Mouse (Mus musculus): ENCODE data around the gene Zswim3. TPM values are rescaled to one million over a fixed set of nuclear protein-coding genes. Genes with fewer than 3 reads are reported as not detected.

The Zswim3 gene
- total and polyA plus RNA-seq, 3 experiments, result 4.7 to 5.9 TPM; not detected in 1

- no peak for TF ChIP-seq GATA1 (IDR thresholded peaks at IDR 0.05; ENCODE audit: low read depth, low read length)
- peak; percentile 86 for TF ChIP-seq MXI1 (IDR thresholded peaks at IDR 0.05; ENCODE audit: low read depth, low read length)
- no peak for TF ChIP-seq ZC3H11A (IDR thresholded peaks at IDR 0.05; ENCODE audit: low read depth, low read length)
Measured at GRCm38 (mm10) chr2:164857101-164857821, 52.4 kb downstream of the Zswim3 start, which contains the start of gene Pltp (continued).

- peak; percentile 47 for DNase-seq (ENCODE audit: low read depth, low spot score)
- H3K9ac ChIP-seq (ENCODE audit: control insufficient read depth, low read depth, low read length, poor library complexity, severe bottlenecking), result peak overlapping the region; percentile 67
- no peaks in the 10 kb centered on the region for H3K27me3 ChIP-seq (ENCODE audit: control insufficient read depth in 1 of 2, insufficient read depth in 2 of 2, low read length in 2 of 2)
- no peaks in the 10 kb centered on the region for H3K9me3 ChIP-seq (replicated peaks; ENCODE audit: insufficient read depth, low read length)
- H3K36me3 ChIP-seq (ENCODE audit: control insufficient read depth in 1 of 2, insufficient read depth in 2 of 2, low read length in 2 of 2), result peaks cover 0 to 16% of the 10 kb centered on the region in 2 experiments; a peak in 2 of 4 replicates
- H3K27ac ChIP-seq (ENCODE audit: control insufficient read depth, low read depth, low read length), result peak overlapping the region; percentile 28; the same call in 1 of the 2 replicates
- H3K4me1 ChIP-seq (ENCODE audit: control insufficient read depth in 1 of 2, insufficient read depth in 2 of 2, low read length in 2 of 2), result peaks cover 10 to 26% of the 10 kb centered on the region in 2 experiments
- H3K4me3 ChIP-seq (ENCODE audit: control insufficient read depth in 1 of 2, insufficient read depth in 1 of 2, low read depth in 2 of 2, low read length in 2 of 2), result peak overlapping the region; percentile 69 to 71
- TF ChIP-seq POLR2A (IDR thresholded peaks at IDR 0.05; ENCODE audit: control insufficient read depth in 1 of 2, insufficient read depth in 1 of 2, low read depth in 1 of 2, low read length in 2 of 2, poor library complexity in 1 of 2), result peak in 1 of 2 experiments; percentile 10; a peak in 1 of 4 replicates
- no peak for TF ChIP-seq MAFK (IDR thresholded peaks at IDR 0.05; ENCODE audit: borderline replicate concordance, low read depth, low read length)
- H3K79me2 ChIP-seq (ENCODE audit: control insufficient read depth, insufficient read depth, low read length, poor library complexity), result no peaks in the 10 kb centered on the region; the same call in 1 of the 2 replicates
Measured at GRCm38 (mm10) chr2:164857842-164858553, 53.1 kb downstream of the Zswim3 start.

- no peaks in the 10 kb centered on the region for H3K9me3 ChIP-seq (replicated peaks; ENCODE audit: insufficient read depth, low read length)
- H3K4me3 ChIP-seq (ENCODE audit: control insufficient read depth in 1 of 2, insufficient read depth in 1 of 2, low read depth in 2 of 2, low read length in 2 of 2), result peak overlapping the region; percentile 12 to 39; a peak in 3 of 4 replicates
- H3K27me3 ChIP-seq (ENCODE audit: control insufficient read depth in 1 of 2, insufficient read depth in 2 of 2, low read length in 2 of 2), result no peaks in the 10 kb centered on the region
- TF ChIP-seq NRF1 (IDR thresholded peaks at IDR 0.05; ENCODE audit: insufficient read depth, low read depth, low read length, poor library complexity, severe bottlenecking) (no peak), EP300 (IDR thresholded peaks at IDR 0.05; ENCODE audit: low read depth in 1 of 2, low read length in 2 of 2) (0 out of 4 replicates have a peak, but pooled peaks of 1 of the 2 experiments have one; percentile 4)
- peak overlapping the region; percentile 13; the same call in 1 of the 2 replicates for H3K9ac ChIP-seq (ENCODE audit: control insufficient read depth, low read depth, low read length, poor library complexity, severe bottlenecking)
- peak overlapping the region; percentile 35 for H3K27ac ChIP-seq (ENCODE audit: control insufficient read depth, low read depth, low read length)
- H3K36me3 ChIP-seq (ENCODE audit: control insufficient read depth in 1 of 2, insufficient read depth in 2 of 2, low read length in 2 of 2), result peaks cover 0 to 17% of the 10 kb centered on the region in 2 experiments; a peak in 2 of 4 replicates
- DNase-seq (ENCODE audit: low read depth, low spot score), result peak; percentile 61
- H3K4me1 ChIP-seq (ENCODE audit: control insufficient read depth in 1 of 2, insufficient read depth in 2 of 2, low read length in 2 of 2), result peaks cover 11 to 29% of the 10 kb centered on the region in 2 experiments
- H3K79me2 ChIP-seq (ENCODE audit: control insufficient read depth, insufficient read depth, low read length, poor library complexity), result no peaks in the 10 kb centered on the region; the same call in 1 of the 2 replicates
Measured at GRCm38 (mm10) chr2:164859155-164859554, 54.3 kb downstream of the Zswim3 start.

All from MEL (cell line).